Mouse (Mus musculus) midbrain, postnatal 0 days (tissue): ENCODE measurements around the gene Kcnab1. TPM values are rescaled to one million over a fixed set of nuclear protein-coding genes. Genes with fewer than 3 reads are reported as not detected.

Experiments
- ATAC-seq: fragments of 200-750 bp; cut with Nextera tagmentation; 2 replicates; pipeline ENCODE4 v1.8.0; 2017; ENCODE audit warnings: moderate number of reproducible peaks, mild to moderate bottlenecking, moderate TSS enrichment, moderate library complexity; ENCODE audit not compliant: low FRiP score
- DNase-seq: peaks from one replicate; pipeline ENCODE4 v3.0.0-alpha.2; 2015; ENCODE audit warnings: low spot score
- H3K27ac ChIP-seq: fragments of 300-500 bp; sonication (generic); 2 replicates; pipeline ENCODE4 v1.5.1; 2014; ENCODE audit warnings: low read depth, mild to moderate bottlenecking, low read length, mixed read lengths
- H3K27me3 ChIP-seq: fragments of 300-500 bp; sonication (generic); 2 replicates; pipeline ENCODE4 v1.6.1; 2014; ENCODE audit warnings: low read length, control low read depth, mixed read lengths; ENCODE audit not compliant: insufficient read depth
- H3K36me3 ChIP-seq: fragments of 300-500 bp; sonication (generic); 2 replicates; pipeline ENCODE4 v1.6.1; 2014; ENCODE audit warnings: low read length, control low read depth, mixed read lengths; ENCODE audit not compliant: insufficient read depth
- H3K4me1 ChIP-seq: fragments of 300-500 bp; sonication (generic); 2 replicates; pipeline ENCODE4 v1.6.1; 2014; ENCODE audit warnings: mild to moderate bottlenecking, control low read depth, antibody characterized with exemption, low read length, mixed read lengths; ENCODE audit not compliant: insufficient read depth
- H3K4me2 ChIP-seq: fragments of 300-500 bp; sonication (generic); 2 replicates; pipeline ENCODE4 v1.6.1; 2014; ENCODE audit warnings: low read depth, mild to moderate bottlenecking, low read length, mixed read lengths; ENCODE audit not compliant: poor library complexity, severe bottlenecking
- H3K4me3 ChIP-seq: fragments of 300-500 bp; sonication (generic); 2 replicates; pipeline ENCODE4 v1.5.1; 2014; ENCODE audit warnings: low read depth, mild to moderate bottlenecking, low read length, moderate library complexity
- H3K9ac ChIP-seq: fragments of 300-500 bp; sonication (generic); replicated peaks from 2 replicates; pipeline ENCODE4 v1.6.1; 2014; ENCODE audit warnings: mild to moderate bottlenecking, low read length, moderate library complexity, mixed read lengths; ENCODE audit not compliant: poor library complexity, severe bottlenecking
- H3K9me3 ChIP-seq: fragments of 300-500 bp; sonication (generic); 2 replicates; pipeline ENCODE4 v1.6.1; 2016; ENCODE audit warnings: low read length, control low read depth
- CTCF ChIP-seq: IDR thresholded peaks from 2 replicates; pipeline ENCODE4 v1.5.1; 2016; ENCODE audit warnings: antibody characterized with exemption, mild to moderate bottlenecking
- WGBS: fragments of 180-500 bp; shearing (Covaris S2); extraction: QIAGEN DNeasy Blood & Tissue Kit; methylation state at CpG from one replicate; pipeline ENCODE4 v1.1.7; 2014; 5-methylcytosine and 5-hydroxymethylcytosine counted together
- polyA plus RNA-seq: library from polyadenylated mRNA; unstranded; fragments of >200 nt; fragmentation: Nextera tagmentation; extraction: Ambion mirVana; gene quantifications from 2 replicates; pipeline ENCODE4 v1.2.1, GENCODE M21; 2015
- total RNA-seq: library from RNA; depleted of rRNA; stranded (reverse); fragments of >200 nt; gene quantifications from 2 replicates; pipeline ENCODE4 v1.2.3, GENCODE M21; 2014

The Kcnab1 gene
- total and polyA plus RNA-seq, 2 experiments from 2014 or later: 7.1 to 8.8 TPM

GRCm38 (mm10) chr3:65231419-65232090, 122.4 kb downstream of the Kcnab1 start:
- no peaks in the 10 kb centered on the region for H3K36me3 ChIP-seq
- ATAC-seq (no peak), DNase-seq (no peak)
- no peaks in the 10 kb centered on the region for H3K27me3 ChIP-seq
- 76% methylated on average over 11 of the region's 11 CpGs for WGBS
- H3K9me3 ChIP-seq: peaks cover 7% of the 10 kb centered on the region; the same call in 1 of the 2 replicates
- H3K4me2 ChIP-seq: no peak overlapping the region
- H3K9ac ChIP-seq: no peak overlapping the region
- H3K4me1 ChIP-seq: no peaks in the 10 kb centered on the region
- H3K4me3 ChIP-seq: no peak overlapping the region
- H3K27ac ChIP-seq: no peak overlapping the region
- no peak for TF ChIP-seq CTCF

GRCm38 (mm10) chr3:65249023-65249422, 139.8 kb downstream of the Kcnab1 start:
- Histone ChIP-seq H3K9ac (no peak overlapping the region), H3K36me3 (no peaks in the 10 kb centered on the region), H3K27me3 (no peaks in the 10 kb centered on the region), H3K4me1 (no peaks in the 10 kb centered on the region), H3K9me3 (no peaks in the 10 kb centered on the region), H3K4me3 (no peak overlapping the region), H3K27ac (no peak overlapping the region), H3K4me2 (no peak overlapping the region)
- no peak for DNase-seq
- TF ChIP-seq CTCF: no peak
- 61% methylated on average over 6 of the region's 6 CpGs for WGBS
- no peak for ATAC-seq

GRCm38 (mm10) chr3:65260521-65260920, 151.3 kb downstream of the Kcnab1 start:
- Histone ChIP-seq H3K9ac (no peak overlapping the region), H3K4me1 (no peaks in the 10 kb centered on the region), H3K27me3 (no peaks in the 10 kb centered on the region), H3K27ac (no peak overlapping the region), H3K36me3 (no peaks in the 10 kb centered on the region), H3K4me2 (no peak overlapping the region), H3K4me3 (no peak overlapping the region), H3K9me3 (no peaks in the 10 kb centered on the region)
- ATAC-seq (no peak), DNase-seq (no peak)
- no peak for TF ChIP-seq CTCF
- WGBS: 88% methylated on average over 4 of the region's 4 CpGs

GRCm38 (mm10) chr3:65262506-65263422, 153.6 kb downstream of the Kcnab1 start:
- H3K4me2 ChIP-seq: no peak overlapping the region
- H3K9me3 ChIP-seq: no peaks in the 10 kb centered on the region
- DNase-seq (no peak), ATAC-seq (no peak)
- TF ChIP-seq CTCF: no peak
- no peaks in the 10 kb centered on the region for H3K27me3 ChIP-seq
- H3K27ac ChIP-seq: no peak overlapping the region
- H3K9ac ChIP-seq: no peak overlapping the region
- no peak overlapping the region for H3K4me3 ChIP-seq
- 84% methylated on average over 12 of the region's 12 CpGs for WGBS
- H3K36me3 ChIP-seq: no peaks in the 10 kb centered on the region
- no peaks in the 10 kb centered on the region for H3K4me1 ChIP-seq

- DNase-seq (no peak), ATAC-seq (no peak)
- WGBS: 89% methylated on average over 1 of the region's 1 CpGs
- Histone ChIP-seq H3K9me3 (no peaks in the 10 kb centered on the region), H3K4me2 (no peak overlapping the region), H3K27me3 (no peaks in the 10 kb centered on the region), H3K27ac (no peak overlapping the region), H3K9ac (no peak overlapping the region), H3K4me1 (no peaks in the 10 kb centered on the region), H3K36me3 (no peaks in the 10 kb centered on the region), H3K4me3 (no peak overlapping the region)
- no peak for TF ChIP-seq CTCF
Measured at GRCm38 (mm10) chr3:65273317-65273716, 164.1 kb downstream of the Kcnab1 start.

- no peaks in the 10 kb centered on the region for H3K36me3 ChIP-seq
- no peak overlapping the region for H3K4me2 ChIP-seq
- H3K9me3 ChIP-seq: no peaks in the 10 kb centered on the region
- H3K4me3 ChIP-seq: no peak overlapping the region
- H3K27me3 ChIP-seq: no peaks in the 10 kb centered on the region
- H3K4me1 ChIP-seq: no peaks in the 10 kb centered on the region
- TF ChIP-seq CTCF: no peak
- H3K9ac ChIP-seq: no peak overlapping the region
- DNase-seq (no peak), ATAC-seq (no peak)
- no peak overlapping the region for H3K27ac ChIP-seq
- whole genome bisulfite sequencing: 93% methylated on average over 10 of the region's 10 CpGs
Measured at GRCm38 (mm10) chr3:65277777-65278176, 168.6 kb downstream of the Kcnab1 start.
